Mouse (Mus musculus) frontal cortex, postnatal 36 days (tissue): ENCODE data around the gene Nufip1.

ENCODE experiments used
- DNase-seq, 2 experiments: peaks; one replicate each; pipeline ENCODE4 v3.0.0; 2022; ENCODE audit warnings: low spot score in 2 of 2

The Nufip1 gene

GRCm38 (mm10) chr14:76179343-76179742, 68.7 kb downstream of the Nufip1 start:
- no peak for DNase-seq

GRCm38 (mm10) chr14:76185358-76185757, 74.7 kb downstream of the Nufip1 start:
- no peak for DNase-seq

GRCm38 (mm10) chr14:76186299-76186698, 75.6 kb downstream of the Nufip1 start:
- DNase-seq: no peak
